Mouse (Mus musculus) CD8-positive naive resting alpha-beta T cell, adult 2 months (primary cell): Measurements from ENCODE around the gene Crybb1.

Source experiments
- DNase-seq, 2 experiments: peaks; one replicate each; pipeline ENCODE4 v3.0.0; 2022; ENCODE audit warnings: low read depth in 2 of 2, low spot score in 2 of 2

The Crybb1 gene

DNA sequence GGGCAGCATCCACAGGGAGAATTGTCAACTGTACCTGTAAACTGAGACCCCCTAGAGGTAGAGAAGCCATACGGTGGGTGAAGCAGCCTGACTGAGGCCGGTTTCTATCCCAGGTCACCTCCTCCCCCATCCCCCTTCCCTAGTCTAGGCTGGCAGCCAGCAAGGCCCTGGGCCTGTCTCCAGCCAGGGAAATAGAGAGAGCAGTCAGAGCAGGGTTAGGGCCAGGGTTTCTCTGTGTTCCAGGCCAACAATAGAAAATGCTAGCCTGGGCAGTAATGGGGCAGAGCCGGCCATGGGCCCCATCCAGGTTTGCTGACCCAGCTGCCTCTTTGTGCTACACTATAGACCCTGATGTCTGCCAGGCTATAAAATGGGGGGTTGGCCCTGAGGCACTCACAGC is at the start of gene Crybb1:
Gene Crybb1 (plus strand): TSS at position 390 of the 400 bp plus-strand sequence.
- DNase-seq, result no peak

- no peak for DNase-seq
Observed at GRCm38 (mm10) chr5:112206543-112207255, 48.9 kb upstream of the Crybb1 start.

DNA sequence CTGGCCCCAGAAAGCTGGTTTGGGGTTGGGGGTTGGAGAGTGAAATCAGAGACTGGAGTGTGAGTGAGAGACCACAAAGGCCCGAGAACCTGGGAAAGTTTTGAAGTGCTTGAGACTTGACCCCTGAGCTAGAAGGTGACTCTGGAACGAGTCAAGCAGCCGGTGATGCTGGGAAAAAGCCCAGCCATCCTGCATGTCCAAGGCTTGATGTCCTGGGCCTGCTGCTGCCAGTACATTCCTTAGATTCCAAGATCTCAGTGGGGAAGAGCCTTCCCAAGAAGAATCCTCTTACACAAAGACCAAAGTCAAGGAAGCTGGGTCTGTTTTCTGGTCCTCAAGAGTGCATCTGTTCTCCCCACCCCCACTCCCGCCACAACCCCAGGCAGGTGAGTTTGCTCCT is 47.3 kb upstream of the Crybb1 start:
- no peak for DNase-seq

DNA sequence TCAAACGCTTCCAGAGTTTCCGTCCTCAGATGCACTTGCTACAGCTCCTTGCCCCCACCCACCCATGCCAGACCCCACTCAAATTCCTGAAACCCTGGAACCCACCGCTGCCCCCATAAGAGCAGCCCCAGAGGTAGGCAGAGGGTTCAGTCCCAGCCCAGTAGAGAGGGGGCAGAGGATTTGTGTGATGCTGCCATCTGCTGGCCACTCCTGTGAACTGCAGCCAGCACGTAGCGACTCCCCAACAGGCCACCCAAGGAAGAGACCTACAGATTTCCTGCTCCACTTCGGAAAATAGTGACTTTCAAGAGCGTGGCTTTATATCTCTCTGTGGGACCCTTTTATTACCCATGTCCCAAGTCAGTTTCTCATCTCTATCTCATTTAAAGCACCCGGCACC is 45.5 kb upstream of the Crybb1 start:
- peak; percentile 40 to 61 for DNase-seq

GRCm38 (mm10) chr5:112211911-112212310 is 43.7 kb upstream of the Crybb1 start:
- DNase-seq, result no peak

GRCm38 (mm10) chr5:112212711-112213264 is 42.8 kb upstream of the Crybb1 start:
- DNase-seq, result no peak

GRCm38 (mm10) chr5:112213331-112214240 is 42.0 kb upstream of the Crybb1 start:
- no peak for DNase-seq

GRCm38 (mm10) chr5:112214419-112214818 is 41.2 kb upstream of the Crybb1 start:
- peak; percentile 67 to 76 for DNase-seq

DNA sequence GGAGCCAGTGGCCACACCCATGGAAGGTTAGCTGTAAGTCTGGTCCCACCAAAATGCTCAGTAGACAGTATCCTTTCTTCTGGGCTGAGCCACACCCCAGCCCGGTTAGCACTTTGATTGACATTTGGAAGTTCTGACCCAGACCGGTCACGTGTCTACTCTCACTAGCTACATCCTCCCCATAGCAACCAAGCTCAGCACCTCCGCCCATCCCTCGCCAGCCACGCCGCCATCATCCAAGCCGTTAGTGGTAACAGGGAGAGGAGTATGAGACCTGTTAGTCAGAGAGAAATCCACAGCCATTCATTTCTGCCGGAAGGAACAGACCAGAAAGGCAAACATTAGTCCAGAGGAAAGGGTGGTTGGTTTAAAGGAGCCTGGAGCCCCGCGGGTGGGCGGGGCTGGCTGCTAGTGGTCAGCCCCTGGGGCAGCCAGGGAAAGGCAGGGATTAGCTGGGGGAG is 40.3 kb upstream of the Crybb1 start:
- no peak for DNase-seq

- no peak for DNase-seq
Observed at GRCm38 (mm10) chr5:112215801-112216251, 39.8 kb upstream of the Crybb1 start.

DNA sequence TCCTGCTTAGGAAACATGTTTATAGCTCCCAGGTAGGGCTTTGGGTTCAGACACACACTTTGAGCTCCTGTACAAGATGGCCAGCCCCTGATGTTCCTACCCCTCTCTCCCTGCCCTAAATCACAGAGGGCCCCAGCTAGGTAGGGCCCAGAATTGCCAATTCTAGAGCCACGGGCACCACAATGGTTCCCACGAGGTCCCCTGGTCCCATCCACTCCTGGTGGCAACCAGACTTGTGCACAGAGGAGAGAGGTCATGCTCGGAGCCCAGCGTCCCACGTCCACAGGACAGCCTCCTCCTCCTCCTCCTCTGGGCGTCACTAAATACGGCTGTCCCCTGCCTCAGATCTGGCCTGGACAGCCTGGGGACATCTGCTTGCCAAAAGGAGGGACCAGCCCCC is 39.3 kb upstream of the Crybb1 start:
- DNase-seq, result no peak

DNA sequence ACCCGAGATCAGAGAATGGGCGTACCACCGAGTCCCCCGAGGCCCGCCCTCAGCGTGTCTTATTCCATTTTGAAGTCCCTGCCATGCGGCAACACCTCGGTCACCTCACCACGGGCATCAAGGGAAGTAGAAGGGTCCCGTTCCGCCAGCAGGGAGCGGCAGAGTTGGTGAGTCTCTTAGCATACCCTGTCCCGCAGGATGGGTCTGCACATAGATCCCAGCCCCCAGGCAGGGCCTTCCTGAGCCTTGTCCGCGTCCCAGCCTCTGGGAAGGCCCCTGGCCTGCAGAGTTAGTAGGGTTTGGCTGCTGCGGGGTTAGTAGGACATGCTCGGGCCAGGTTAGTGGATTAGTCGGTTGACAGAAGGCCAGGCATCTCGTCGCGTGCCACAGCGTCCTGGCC is 38.6 kb upstream of the Crybb1 start:
- DNase-seq, result no peak

DNA sequence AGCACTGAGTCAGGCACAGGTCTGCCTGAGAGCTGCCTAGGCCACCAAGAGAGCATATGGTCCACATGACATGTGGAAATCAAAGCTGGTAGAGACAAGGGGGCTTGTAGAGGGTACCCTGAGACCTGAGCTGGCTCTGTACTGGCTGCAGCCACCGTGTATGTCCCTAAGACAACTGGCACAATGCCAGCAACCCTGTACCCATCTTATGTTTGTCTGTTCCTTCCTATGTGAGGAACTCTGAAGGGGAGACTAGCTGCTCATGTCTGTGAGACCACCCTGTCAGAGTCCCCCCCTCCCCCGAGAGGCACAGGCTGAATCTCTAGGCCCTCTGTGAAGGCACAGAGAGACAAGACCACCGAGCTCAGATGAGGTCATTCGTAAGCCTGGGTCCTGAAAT is 36.9 kb upstream of the Crybb1 start:
- no peak for DNase-seq

DNA sequence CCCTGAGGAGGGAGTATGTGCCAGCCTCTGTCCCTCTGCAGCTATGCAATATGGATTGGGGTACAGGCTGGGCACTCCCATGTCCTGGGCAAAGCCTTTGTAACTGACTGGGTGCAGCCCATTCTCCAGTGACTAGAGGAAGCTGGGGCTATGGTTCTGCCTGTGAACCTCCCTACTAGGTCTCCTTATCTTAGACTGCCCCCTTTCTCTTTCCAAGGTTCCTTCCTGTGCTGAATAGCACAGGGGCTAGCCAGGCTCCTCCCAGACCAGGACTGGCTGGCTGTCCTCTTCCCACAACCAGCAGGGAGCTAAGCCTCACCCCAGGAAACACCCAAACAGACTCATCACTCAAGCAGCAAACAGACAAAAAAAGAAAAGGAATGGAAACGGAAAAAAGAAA is 36.2 kb upstream of the Crybb1 start:
- no peak for DNase-seq

- DNase-seq, result no peak
Observed at GRCm38 (mm10) chr5:112220203-112220602, 35.4 kb upstream of the Crybb1 start.

GRCm38 (mm10) chr5:112225591-112225990 is 30.0 kb upstream of the Crybb1 start:
- no peak for DNase-seq

GRCm38 (mm10) chr5:112227354-112227753 is 28.3 kb upstream of the Crybb1 start:
- no peak for DNase-seq

DNA sequence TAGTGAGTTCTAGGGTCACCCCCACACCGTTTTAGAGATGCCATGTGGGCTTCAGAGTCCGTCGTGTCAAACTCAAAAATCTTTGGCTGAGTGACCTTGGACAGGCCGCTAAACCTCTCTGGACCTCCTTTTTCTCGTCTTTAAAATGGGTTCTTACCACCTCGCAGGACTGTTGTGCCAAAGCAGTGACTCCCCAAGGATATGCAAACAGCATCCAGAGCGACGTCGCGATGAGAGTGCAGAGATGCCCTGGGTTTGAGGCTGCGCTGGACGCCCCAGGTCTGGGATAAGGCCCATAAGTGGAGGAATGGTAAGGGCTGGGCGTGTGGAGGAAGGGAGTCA is 27.7 kb upstream of the Crybb1 start:
- DNase-seq, result no peak

GRCm38 (mm10) chr5:112228240-112229076 is 27.2 kb upstream of the Crybb1 start:
- DNase-seq, result no peak

GRCm38 (mm10) chr5:112235806-112236205 is 19.8 kb upstream of the Crybb1 start:
- no peak for DNase-seq

GRCm38 (mm10) chr5:112236631-112237030 is 19.0 kb upstream of the Crybb1 start:
- no peak for DNase-seq
